In genomic region chr15:98180567-98181131, GRCm38 (mm10) we compare ENCODE assay signal across 8 mouse cellular contexts. TPM values are rescaled to one million over a fixed set of nuclear protein-coding genes. Genes with fewer than 3 reads are reported as not detected.
DNase-seq lines count a peak whose midpoint lies in the region; ATAC-seq and TF ChIP-seq lines count a peak whose summit lies in the region.

No protein-coding gene starts in this region.

- no peak for TF ChIP-seq POLR2A in MEL (IDR thresholded peaks at IDR 0.05; ENCODE audit: control insufficient read depth in 1 of 2, insufficient read depth in 1 of 2, low read depth in 1 of 2, low read length in 2 of 2, poor library complexity in 1 of 2)

- H3K79me2 ChIP-seq in MEL (ENCODE audit: control insufficient read depth, insufficient read depth, low read length, poor library complexity) (no peaks in the 10 kb centered on the region), macrophage (ENCODE audit: inconsistent target) (no peaks in the 10 kb centered on the region)

- no peaks in the 10 kb centered on the region for H3K36me3 ChIP-seq in heart, embryonic 14.5 days (ENCODE audit: control insufficient read depth, insufficient read depth, low read length)
- H3K36me3 ChIP-seq in MEL (ENCODE audit: control insufficient read depth in 1 of 2, insufficient read depth in 2 of 2, low read length in 2 of 2), result peaks cover 0 to 5% of the 10 kb centered on the region in 2 experiments; a peak in 1 of 4 replicates
- H3K36me3 ChIP-seq in forebrain, postnatal 0 days (ENCODE audit: insufficient read depth), result no peaks in the 10 kb centered on the region
- H3K36me3 ChIP-seq in macrophage (ENCODE audit: inconsistent target), result no peaks in the 10 kb centered on the region

- H3K4me1 ChIP-seq in heart, embryonic 14.5 days (ENCODE audit: control insufficient read depth in 2 of 2, insufficient read depth in 2 of 2, low read length in 2 of 2), result peaks cover 6 to 15% of the 10 kb centered on the region in 2 experiments
- H3K4me1 ChIP-seq in MEL (ENCODE audit: control insufficient read depth in 1 of 2, insufficient read depth in 2 of 2, low read length in 2 of 2), result peaks cover 0 to 8% of the 10 kb centered on the region in 2 experiments; a peak in 3 of 4 replicates
- H3K4me1 ChIP-seq in forebrain, postnatal 0 days (ENCODE audit: insufficient read depth), result no peaks in the 10 kb centered on the region

- ATAC-seq in heart, embryonic 14.5 days (ENCODE audit: insufficient number of reproducible peaks, insufficient read depth, low FRiP score, low read depth), result no peak
- peak; percentile 1; the same call in 1 of the 2 replicates for ATAC-seq in forebrain, postnatal 0 days

- DNase-seq in heart, adult 8-10 months (ENCODE audit: low spot score), result no peak
- no peak for DNase-seq in MEL (ENCODE audit: low read depth, low spot score)
- no peak for DNase-seq in forebrain, postnatal 0 days
- no peak for DNase-seq in adrenal gland, adult 2 months
- DNase-seq in layer of hippocampus, adult 9-10 months (ENCODE audit: low spot score), result no peak
- no peak for DNase-seq in natural killer cell, adult 2 months (ENCODE audit: low spot score in 2 of 2)

- no peaks in the 10 kb centered on the region for H3K27me3 ChIP-seq in heart, embryonic 14.5 days (ENCODE audit: control insufficient read depth, insufficient read depth, low read length)
- peaks cover 14% of the 10 kb centered on the region in 2 experiments for H3K27me3 ChIP-seq in MEL (ENCODE audit: control insufficient read depth in 1 of 2, insufficient read depth in 2 of 2, low read length in 2 of 2)
- no peaks in the 10 kb centered on the region for H3K27me3 ChIP-seq in forebrain, postnatal 0 days (ENCODE audit: insufficient read depth, low read length)

- H3K4me2 ChIP-seq in heart, embryonic 14.5 days (ENCODE audit: low read length), result peak overlapping the region; percentile 84
- H3K4me2 ChIP-seq in forebrain, postnatal 0 days (ENCODE audit: low read depth), result peak overlapping the region; percentile 63

- peak overlapping the region; percentile 46 to 55 for H3K4me3 ChIP-seq in heart, embryonic 14.5 days (ENCODE audit: control insufficient read depth in 1 of 2, insufficient read depth in 1 of 2, low read depth in 1 of 2, low read length in 2 of 2)
- H3K4me3 ChIP-seq in MEL (ENCODE audit: control insufficient read depth in 1 of 2, insufficient read depth in 1 of 2, low read depth in 2 of 2, low read length in 2 of 2) (peak overlapping the region; percentile 28 to 62), macrophage (ENCODE audit: inconsistent target) (peak overlapping the region; percentile 31)
- H3K4me3 ChIP-seq in forebrain, postnatal 0 days (ENCODE audit: low read depth, low read length), result peak overlapping the region; percentile 54

- H3K27ac ChIP-seq in heart, embryonic 14.5 days (replicated peaks in 1 of 2; ENCODE audit: control insufficient read depth in 1 of 2, insufficient read depth in 1 of 2, low read depth in 2 of 2, low read length in 2 of 2), result peak overlapping the region; percentile 84 to 94
- no peak overlapping the region for H3K27ac ChIP-seq in MEL (ENCODE audit: control insufficient read depth, low read depth, low read length)
- H3K27ac ChIP-seq in forebrain, postnatal 0 days (ENCODE audit: low read depth, low read length), result no peak overlapping the region; the same call in 1 of the 2 replicates
- no peak overlapping the region for H3K27ac ChIP-seq in macrophage

- H3K9me3 ChIP-seq in heart, embryonic 14.5 days (ENCODE audit: control insufficient read depth, low read length), result no peaks in the 10 kb centered on the region
- no peaks in the 10 kb centered on the region for H3K9me3 ChIP-seq in MEL (replicated peaks; ENCODE audit: insufficient read depth, low read length)
- no peaks in the 10 kb centered on the region for H3K9me3 ChIP-seq in forebrain, postnatal 0 days (ENCODE audit: low read length)

- TF ChIP-seq EP300 in MEL (IDR thresholded peaks at IDR 0.05; ENCODE audit: low read depth in 1 of 2, low read length in 2 of 2), result peak; percentile 56 to 62; a peak in 3 of 4 replicates

- TF ChIP-seq RAD21 in MEL (IDR thresholded peaks at IDR 0.05; ENCODE audit: low read depth, low read length), result no peak

- 9% methylated on average over 26 of the region's 26 CpGs for WGBS in heart, embryonic 14.5 days
- 3% methylated on average over 26 of the region's 26 CpGs for WGBS in forebrain, postnatal 0 days
- WGBS in macrophage (ENCODE audit: missing documents), result 14% methylated on average over 26 of the region's 26 CpGs

- TF ChIP-seq CTCF in MEL (IDR thresholded peaks at IDR 0.05 in 2 of 3, conservative IDR thresholded peaks at IDR 0.05 in 1 of 3; ENCODE audit: control insufficient read depth in 1 of 3, insufficient read depth in 1 of 3, low read depth in 2 of 3, low read length in 3 of 3, poor library complexity in 1 of 3, severe bottlenecking in 1 of 3), result no peak
- TF ChIP-seq CTCF in forebrain, postnatal 0 days (IDR thresholded peaks at IDR 0.05; ENCODE audit: low read depth), result no peak

- peak overlapping the region; percentile 75 for H3K9ac ChIP-seq in heart, embryonic 14.5 days (ENCODE audit: low read length)
- H3K9ac ChIP-seq in MEL (ENCODE audit: control insufficient read depth, low read depth, low read length, poor library complexity, severe bottlenecking), result peak overlapping the region; percentile 16
- peak overlapping the region; percentile 53 for H3K9ac ChIP-seq in forebrain, postnatal 0 days

RNA-seq across cellular contexts. Expression of gene Ccdc184, which starts 13.7 kb away (rescaled TPM):
- 1.1 and 1.3 TPM in 2 replicates for polyA plus RNA-seq in heart, embryonic 14.5 days (2014; fragmentation: Nextera tagmentation; extraction: Ambion mirVana)
- under 1 TPM; 0.41 to 0.84 (median 0.66) TPM for total RNA-seq in heart, adult 8-10 months (2022)
- total RNA-seq in MEL (2012; rRNA removed), result not detected in 2 replicates
- polyA plus RNA-seq in MEL (2012; ENCODE audit: insufficient read depth in 1 of 2, insufficient read length in 2 of 2, low read depth in 1 of 2, low replicate concordance in 2 of 2, missing spikeins in 1 of 2) (under 1 TPM in 1 of 2 experiments, not detected in 1; 0.52 TPM), macrophage (2018) (not detected in 3 replicates)
- 50.7 and 66.0 TPM in 2 replicates for total RNA-seq in forebrain, postnatal 0 days (2014; rRNA removed)
- 56.3 and 68.9 TPM in 2 replicates for polyA plus RNA-seq in forebrain, postnatal 0 days (2015; fragmentation: Nextera tagmentation; extraction: Ambion mirVana)
- not detected for total RNA-seq in macrophage (2018; cell fraction: chromatin; rRNA removed)
- total RNA-seq in macrophage (2018; cell fraction: cytosol; rRNA removed), result under 1 TPM in 1 of 26 experiments, not detected in 25; 0.11 TPM
- not detected for total RNA-seq in macrophage (2018; cell fraction: nucleus; rRNA removed)
- total RNA-seq in adrenal gland, adult 2 months (2021), result under 1 TPM; 0.75 to 0.90 TPM
- 1.0 and 1.5 TPM in 2 replicates for polyA plus RNA-seq in adrenal gland, adult 2 months (2012; rRNA removed)

RNA-seq across cellular contexts. Expression of gene Olfr288, which starts 14.7 kb away (rescaled TPM):
- polyA plus RNA-seq in heart, embryonic 14.5 days (2014; fragmentation: Nextera tagmentation; extraction: Ambion mirVana), result not detected in 2 replicates
- not detected for total RNA-seq in heart, adult 8-10 months (2022)
- total RNA-seq in MEL (2012; rRNA removed), result not detected in 2 replicates
- polyA plus RNA-seq in MEL (2012; ENCODE audit: insufficient read depth in 1 of 2, insufficient read length in 2 of 2, low read depth in 1 of 2, low replicate concordance in 2 of 2, missing spikeins in 1 of 2) (not detected), macrophage (2018) (not detected in 3 replicates)
- not detected in 2 replicates for total RNA-seq in forebrain, postnatal 0 days (2014; rRNA removed)
- polyA plus RNA-seq in forebrain, postnatal 0 days (2015; fragmentation: Nextera tagmentation; extraction: Ambion mirVana), result 0.10 TPM in 1 of 2 replicates, not detected in the other
- total RNA-seq in macrophage (2018; cell fraction: chromatin; rRNA removed), result not detected
- total RNA-seq in macrophage (2018; cell fraction: cytosol; rRNA removed), result not detected
- not detected for total RNA-seq in macrophage (2018; cell fraction: nucleus; rRNA removed)
- total RNA-seq in adrenal gland, adult 2 months (2021), result not detected
- polyA plus RNA-seq in adrenal gland, adult 2 months (2012; rRNA removed), result not detected in 2 replicates

RNA-seq across cellular contexts. Expression of gene Asb8, which starts 15.2 kb away (rescaled TPM):
- 109 and 111 TPM in 2 replicates for polyA plus RNA-seq in heart, embryonic 14.5 days (2014; fragmentation: Nextera tagmentation; extraction: Ambion mirVana)
- total RNA-seq in heart, adult 8-10 months (2022), result 100 to 1,000 TPM; 116 to 127 (median 119) TPM
- 28.7 and 33.1 TPM in 2 replicates for total RNA-seq in MEL (2012; rRNA removed)
- polyA plus RNA-seq in MEL (2012; ENCODE audit: insufficient read depth in 1 of 2, insufficient read length in 2 of 2, low read depth in 1 of 2, low replicate concordance in 2 of 2, missing spikeins in 1 of 2), result 10 to 100 TPM in 1 of 2 experiments, not detected in 1; 38.2 TPM
- 46.3 and 56.9 TPM in 2 replicates for total RNA-seq in forebrain, postnatal 0 days (2014; rRNA removed)
- polyA plus RNA-seq in forebrain, postnatal 0 days (2015; fragmentation: Nextera tagmentation; extraction: Ambion mirVana), result 36.5 and 46.8 TPM in 2 replicates
- total RNA-seq in macrophage (2018; cell fraction: chromatin; rRNA removed), result 10 to 100 TPM in 12 of 26 experiments, 1 to 10 TPM in 14; 1.1 to 19.4 (median 9.7) TPM
- total RNA-seq in macrophage (2018; cell fraction: cytosol; rRNA removed), result 10 to 100 TPM; 15.9 to 40.7 (median 33.0) TPM
- total RNA-seq in macrophage (2018; cell fraction: nucleus; rRNA removed), result 10 to 100 TPM in 21 of 26 experiments, 1 to 10 TPM in 5; 7.1 to 29.1 (median 15.3) TPM
- 26.1 to 34.8 TPM (median 30.3 TPM) in 3 replicates for polyA plus RNA-seq in macrophage (2018)
- 10 to 100 TPM; 37.3 to 43.0 TPM for total RNA-seq in adrenal gland, adult 2 months (2021)
- polyA plus RNA-seq in adrenal gland, adult 2 months (2012; rRNA removed), result 25.3 and 28.5 TPM in 2 replicates

RNA-seq across cellular contexts. Expression of gene Gm44579, which starts 40.1 kb away (rescaled TPM):
- polyA plus RNA-seq in heart, embryonic 14.5 days (2014; fragmentation: Nextera tagmentation; extraction: Ambion mirVana), result not detected in 2 replicates
- not detected for total RNA-seq in heart, adult 8-10 months (2022)
- not detected in 2 replicates for total RNA-seq in MEL (2012; rRNA removed)
- not detected for polyA plus RNA-seq in MEL (2012; ENCODE audit: insufficient read depth in 1 of 2, insufficient read length in 2 of 2, low read depth in 1 of 2, low replicate concordance in 2 of 2, missing spikeins in 1 of 2)
- 0.08 and 0.29 TPM in 2 replicates for total RNA-seq in forebrain, postnatal 0 days (2014; rRNA removed)
- polyA plus RNA-seq in forebrain, postnatal 0 days (2015; fragmentation: Nextera tagmentation; extraction: Ambion mirVana), result 0.15 TPM in 1 of 2 replicates, not detected in the other
- not detected for total RNA-seq in macrophage (2018; cell fraction: chromatin; rRNA removed)
- not detected for total RNA-seq in macrophage (2018; cell fraction: cytosol; rRNA removed)
- not detected for total RNA-seq in macrophage (2018; cell fraction: nucleus; rRNA removed)
- not detected in 3 replicates for polyA plus RNA-seq in macrophage (2018)
- not detected for total RNA-seq in adrenal gland, adult 2 months (2021)
- not detected in 2 replicates for polyA plus RNA-seq in adrenal gland, adult 2 months (2012; rRNA removed)

RNA-seq across cellular contexts. Expression of gene Olfr287, which starts 40.2 kb away (rescaled TPM):
- polyA plus RNA-seq in heart, embryonic 14.5 days (2014; fragmentation: Nextera tagmentation; extraction: Ambion mirVana), result not detected in 2 replicates
- not detected for total RNA-seq in heart, adult 8-10 months (2022)
- not detected in 2 replicates for total RNA-seq in MEL (2012; rRNA removed)
- polyA plus RNA-seq in MEL (2012; ENCODE audit: insufficient read depth in 1 of 2, insufficient read length in 2 of 2, low read depth in 1 of 2, low replicate concordance in 2 of 2, missing spikeins in 1 of 2) (not detected), macrophage (2018) (not detected in 3 replicates)
- 0.15 and 0.24 TPM in 2 replicates for total RNA-seq in forebrain, postnatal 0 days (2014; rRNA removed)
- 0.25 and 0.45 TPM in 2 replicates for polyA plus RNA-seq in forebrain, postnatal 0 days (2015; fragmentation: Nextera tagmentation; extraction: Ambion mirVana)
- total RNA-seq in macrophage (2018; cell fraction: chromatin; rRNA removed), result not detected
- not detected for total RNA-seq in macrophage (2018; cell fraction: cytosol; rRNA removed)
- total RNA-seq in macrophage (2018; cell fraction: nucleus; rRNA removed), result not detected
- not detected for total RNA-seq in adrenal gland, adult 2 months (2021)
- polyA plus RNA-seq in adrenal gland, adult 2 months (2012; rRNA removed), result not detected in 2 replicates

Comparison
In these comparisons a context has a peak if more than half of its experiments do, and no peak if none do; other contexts are left out.
1. H3K27ac ChIP-seq: peak in heart, embryonic 14.5 days (2 of 2); none in MEL (single experiment), forebrain, postnatal 0 days (single experiment) and macrophage (single experiment).
2. H3K9ac ChIP-seq: peak in every context shown above with its lines; median percentile 75 in heart, embryonic 14.5 days; 53 in forebrain, postnatal 0 days; 16 in MEL.
3. RNA of gene Ccdc184, which starts 13.7 kb away (polyA plus RNA-seq): 56.3 to 68.9 TPM in forebrain, postnatal 0 days; 1.1 to 1.3 TPM in heart, embryonic 14.5 days, 1.0 to 1.5 TPM in adrenal gland, adult 2 months, 0.52 TPM in MEL and not detected in macrophage; every median in the first group is over 10 times any median in the second.
4. Peak in every context shown above with its lines, with median percentiles within 50 percentile points of each other: H3K4me3 ChIP-seq.